ENCODE assay signal across 8 mouse cellular contexts in genomic region chr2:130628424-130628823, GRCm38 (mm10). TPM values are rescaled to one million over a fixed set of nuclear protein-coding genes. Genes with fewer than 3 reads are reported as not detected.
DNase-seq lines count a peak whose midpoint lies in the region; ATAC-seq lines count a peak whose summit lies in the region.

No protein-coding gene starts in this region.

- no peaks in the 10 kb centered on the region for H3K9me3 ChIP-seq in neural tube, embryonic 12.5 days
- H3K9me3 ChIP-seq in hindbrain, embryonic 14.5 days (ENCODE audit: control insufficient read depth, low read length): no peaks in the 10 kb centered on the region
- no peaks in the 10 kb centered on the region for H3K9me3 ChIP-seq in midbrain, embryonic 15.5 days

- no peak overlapping the region for H3K27ac ChIP-seq in neural tube, embryonic 12.5 days
- H3K27ac ChIP-seq in hindbrain, embryonic 14.5 days: no peak overlapping the region
- no peak overlapping the region for H3K27ac ChIP-seq in midbrain, embryonic 15.5 days

- H3K9ac ChIP-seq in neural tube, embryonic 12.5 days: no peak overlapping the region
- H3K9ac ChIP-seq in hindbrain, embryonic 14.5 days: no peak overlapping the region
- H3K9ac ChIP-seq in midbrain, embryonic 15.5 days: no peak overlapping the region

- no peak for ATAC-seq in neural tube, embryonic 12.5 days (ENCODE audit: low FRiP score, low read depth)
- no peak for ATAC-seq in hindbrain, embryonic 14.5 days (ENCODE audit: low FRiP score)
- no peak for ATAC-seq in midbrain, embryonic 15.5 days (replicated peaks)

- peaks cover 4% of the 10 kb centered on the region; the same call in 1 of the 2 replicates for H3K4me1 ChIP-seq in neural tube, embryonic 12.5 days
- H3K4me1 ChIP-seq in hindbrain, embryonic 14.5 days (replicated peaks; ENCODE audit: control insufficient read depth, insufficient read depth, low read length): peaks cover 8% of the 10 kb centered on the region
- peaks cover 16% of the 10 kb centered on the region for H3K4me1 ChIP-seq in midbrain, embryonic 15.5 days

- H3K36me3 ChIP-seq in neural tube, embryonic 12.5 days: peaks cover 23% of the 10 kb centered on the region
- peaks cover 34% of the 10 kb centered on the region for H3K36me3 ChIP-seq in hindbrain, embryonic 14.5 days (replicated peaks; ENCODE audit: control insufficient read depth, insufficient read depth)
- peaks cover 6% of the 10 kb centered on the region; the same call in 1 of the 2 replicates for H3K36me3 ChIP-seq in midbrain, embryonic 15.5 days (replicated peaks)

- peak overlapping the region; percentile 88 for H3K4me2 ChIP-seq in neural tube, embryonic 12.5 days (replicated peaks)
- peak overlapping the region; percentile 88 for H3K4me2 ChIP-seq in hindbrain, embryonic 14.5 days (replicated peaks)
- H3K4me2 ChIP-seq in midbrain, embryonic 15.5 days: peak overlapping the region; percentile 92

- H3K27me3 ChIP-seq in neural tube, embryonic 12.5 days (replicated peaks): peaks cover under 1% of the 10 kb centered on the region
- H3K27me3 ChIP-seq in hindbrain, embryonic 14.5 days (ENCODE audit: control insufficient read depth, insufficient read depth, low read length): no peaks in the 10 kb centered on the region
- H3K27me3 ChIP-seq in midbrain, embryonic 15.5 days (replicated peaks): no peaks in the 10 kb centered on the region

- H3K4me3 ChIP-seq in neural tube, embryonic 12.5 days: no peak overlapping the region
- H3K4me3 ChIP-seq in hindbrain, embryonic 14.5 days (replicated peaks; ENCODE audit: low read length): no peak overlapping the region
- peak overlapping the region; percentile 96 for H3K4me3 ChIP-seq in midbrain, embryonic 15.5 days

- 61% methylated on average over 3 of the region's 3 CpGs for WGBS in neural tube, embryonic 12.5 days
- whole genome bisulfite sequencing in hindbrain, embryonic 14.5 days: 64% methylated on average over 3 of the region's 3 CpGs
- WGBS in midbrain, embryonic 15.5 days: 58% methylated on average over 3 of the region's 3 CpGs

- peak; percentile 35 for DNase-seq in adrenal gland, postnatal 14 days
- no peak for DNase-seq in adrenal gland, adult 2 months
- no peak for DNase-seq in neural tube, embryonic 10.5 days (ENCODE audit: extremely low spot score, low spot score)
- DNase-seq in hindbrain, embryonic 14.5 days (ENCODE audit: low spot score): no peak
- no peak for DNase-seq in spleen, adult 12 weeks (ENCODE audit: low spot score)
- no peak for DNase-seq in lung, adult 18-20 months

RNA-seq across cellular contexts. Expression of gene Fastkd5, which starts 1.4 kb away (rescaled TPM):
- 13.4 and 14.0 TPM in 2 replicates for total RNA-seq in adrenal gland, postnatal 14 days (2021)
- total RNA-seq in adrenal gland, adult 2 months (2021): 10 to 100 TPM in 1 of 2 experiments, 1 to 10 TPM in 1; 10.0 to 16.1 TPM
- 0.40 and 0.52 TPM in 2 replicates for polyA plus RNA-seq in adrenal gland, adult 2 months (2012; rRNA removed)
- 15.1 and 17.2 TPM in 2 replicates for polyA plus RNA-seq in neural tube, embryonic 12.5 days (2016; fragmentation: Nextera tagmentation; extraction: Ambion mirVana)
- 11.5 and 12.8 TPM in 2 replicates for polyA plus RNA-seq in hindbrain, embryonic 14.5 days (2014; fragmentation: Nextera tagmentation; extraction: Ambion mirVana)
- 10.9 and 11.2 TPM in 2 replicates for polyA plus RNA-seq in midbrain, embryonic 15.5 days (2015; fragmentation: Nextera tagmentation; extraction: Ambion mirVana)

RNA-seq across cellular contexts. Expression of gene Ubox5, which starts 1.4 kb away (rescaled TPM):
- total RNA-seq in adrenal gland, postnatal 14 days (2021): 5.1 and 5.6 TPM in 2 replicates
- 1 to 10 TPM; 6.4 to 7.1 TPM for total RNA-seq in adrenal gland, adult 2 months (2021)
- 5.8 and 6.3 TPM in 2 replicates for polyA plus RNA-seq in adrenal gland, adult 2 months (2012; rRNA removed)
- 13.1 and 14.4 TPM in 2 replicates for polyA plus RNA-seq in neural tube, embryonic 12.5 days (2016; fragmentation: Nextera tagmentation; extraction: Ambion mirVana)
- polyA plus RNA-seq in hindbrain, embryonic 14.5 days (2014; fragmentation: Nextera tagmentation; extraction: Ambion mirVana): 9.7 and 12.6 TPM in 2 replicates
- 10.0 and 11.6 TPM in 2 replicates for polyA plus RNA-seq in midbrain, embryonic 15.5 days (2015; fragmentation: Nextera tagmentation; extraction: Ambion mirVana)

RNA-seq across cellular contexts. Expression of gene Lzts3, which starts 14.2 kb away (rescaled TPM):
- 9.5 and 11.1 TPM in 2 replicates for total RNA-seq in adrenal gland, postnatal 14 days (2021)
- 10 to 100 TPM; 14.3 to 21.4 TPM for total RNA-seq in adrenal gland, adult 2 months (2021)
- polyA plus RNA-seq in adrenal gland, adult 2 months (2012; rRNA removed): 17.7 and 21.0 TPM in 2 replicates
- polyA plus RNA-seq in neural tube, embryonic 12.5 days (2016; fragmentation: Nextera tagmentation; extraction: Ambion mirVana): 7.5 and 8.2 TPM in 2 replicates
- 5.3 and 5.7 TPM in 2 replicates for polyA plus RNA-seq in hindbrain, embryonic 14.5 days (2014; fragmentation: Nextera tagmentation; extraction: Ambion mirVana)
- polyA plus RNA-seq in midbrain, embryonic 15.5 days (2015; fragmentation: Nextera tagmentation; extraction: Ambion mirVana): 17.4 and 17.9 TPM in 2 replicates

RNA-seq across cellular contexts. Expression of gene Ddrgk1, which starts 36.0 kb away (rescaled TPM):
- 137 and 148 TPM in 2 replicates for total RNA-seq in adrenal gland, postnatal 14 days (2021)
- total RNA-seq in adrenal gland, adult 2 months (2021): 100 to 1,000 TPM; 184 to 209 TPM
- polyA plus RNA-seq in adrenal gland, adult 2 months (2012; rRNA removed): 190 and 213 TPM in 2 replicates
- 57.4 and 58.4 TPM in 2 replicates for polyA plus RNA-seq in neural tube, embryonic 12.5 days (2016; fragmentation: Nextera tagmentation; extraction: Ambion mirVana)
- polyA plus RNA-seq in hindbrain, embryonic 14.5 days (2014; fragmentation: Nextera tagmentation; extraction: Ambion mirVana): 62.5 and 65.3 TPM in 2 replicates
- polyA plus RNA-seq in midbrain, embryonic 15.5 days (2015; fragmentation: Nextera tagmentation; extraction: Ambion mirVana): 69.4 and 71.0 TPM in 2 replicates

RNA-seq across cellular contexts. Expression of gene Itpa, which starts 39.0 kb away (rescaled TPM):
- total RNA-seq in adrenal gland, postnatal 14 days (2021): 27.0 and 28.9 TPM in 2 replicates
- total RNA-seq in adrenal gland, adult 2 months (2021): 10 to 100 TPM; 19.5 to 29.6 TPM
- polyA plus RNA-seq in adrenal gland, adult 2 months (2012; rRNA removed): 28.6 and 29.3 TPM in 2 replicates
- polyA plus RNA-seq in neural tube, embryonic 12.5 days (2016; fragmentation: Nextera tagmentation; extraction: Ambion mirVana): 138 and 142 TPM in 2 replicates
- 115 and 116 TPM in 2 replicates for polyA plus RNA-seq in hindbrain, embryonic 14.5 days (2014; fragmentation: Nextera tagmentation; extraction: Ambion mirVana)
- 130 and 133 TPM in 2 replicates for polyA plus RNA-seq in midbrain, embryonic 15.5 days (2015; fragmentation: Nextera tagmentation; extraction: Ambion mirVana)
